Mouse (Mus musculus): ENCODE measurements around the gene Atxn7l3. TPM values are rescaled to one million over a fixed set of nuclear protein-coding genes. Genes with fewer than 3 reads are reported as not detected.
A peak's percentile ranks its signal among the peaks of the same experiment; 100 is the strongest.
"Not testable (repeated sequence)": the region's sequence is repeated elsewhere in the genome, so short reads cannot be mapped to it uniquely, and the experiment has no call there.

Gene Atxn7l3
- polyA plus RNA-seq, 1 experiment: 89.9 TPM

- WGBS: 92% methylated on average over 8 of the region's 8 CpGs
- no peaks in the 10 kb centered on the region; the same call in 1 of the 2 replicates for H3K4me1 ChIP-seq (replicated peaks; ENCODE audit: control insufficient read depth, insufficient read depth, low read length)
- no peak overlapping the region for H3K27ac ChIP-seq (ENCODE audit: control insufficient read depth, insufficient read depth, low read length)
- no peak overlapping the region for H3K4me3 ChIP-seq (ENCODE audit: control insufficient read depth, insufficient read depth, low read length)
- no peak for DNase-seq
- TF ChIP-seq CTCF (IDR thresholded peaks at IDR 0.05; ENCODE audit: borderline replicate concordance, control insufficient read depth, extremely low read depth, insufficient read depth, low read length, poor library complexity) (no peak), POLR2A (IDR thresholded peaks at IDR 0.05; ENCODE audit: control insufficient read depth, extremely low read depth, insufficient read depth, low read length, poor library complexity) (no peak)
- no peaks in the 10 kb centered on the region for H3K27me3 ChIP-seq (ENCODE audit: control insufficient read depth, insufficient read depth, low read length)
- H3K36me3 ChIP-seq (ENCODE audit: control insufficient read depth, insufficient read depth, low read length): peaks cover 19% of the 10 kb centered on the region
Observed at GRCm38 (mm10) chr11:102287485-102287884, 8.9 kb downstream of the Atxn7l3 start.

GRCm38 (mm10) chr11:102285095-102285834 is 11.2 kb downstream of the Atxn7l3 start:
- Histone ChIP-seq H3K27ac (ENCODE audit: control insufficient read depth, insufficient read depth, low read length) (peak overlapping the region; percentile 53; the same call in 1 of the 2 replicates), H3K27me3 (ENCODE audit: control insufficient read depth, insufficient read depth, low read length) (no peaks in the 10 kb centered on the region), H3K4me3 (ENCODE audit: control insufficient read depth, insufficient read depth, low read length) (peak overlapping the region; percentile 84), H3K36me3 (ENCODE audit: control insufficient read depth, insufficient read depth, low read length) (no peaks in the 10 kb centered on the region; the same call in 1 of the 2 replicates), H3K4me1 (replicated peaks; ENCODE audit: control insufficient read depth, insufficient read depth, low read length) (no peaks in the 10 kb centered on the region; the same call in 1 of the 2 replicates)
- no peak for DNase-seq
- TF ChIP-seq CTCF (IDR thresholded peaks at IDR 0.05; ENCODE audit: borderline replicate concordance, control insufficient read depth, extremely low read depth, insufficient read depth, low read length, poor library complexity) (no peak), POLR2A (IDR thresholded peaks at IDR 0.05; ENCODE audit: control insufficient read depth, extremely low read depth, insufficient read depth, low read length, poor library complexity) (no peak)
- 2% methylated on average over 31 of the region's 31 CpGs for WGBS

GRCm38 (mm10) chr11:102284501-102285094 is 11.8 kb downstream of the Atxn7l3 start, which contains the start of gene Tmub2:
Gene Tmub2, plus strand, starts transcription at chr11:102284931.
- Histone ChIP-seq H3K36me3 (ENCODE audit: control insufficient read depth, insufficient read depth, low read length) (no peaks in the 10 kb centered on the region; the same call in 1 of the 2 replicates), H3K27me3 (ENCODE audit: control insufficient read depth, insufficient read depth, low read length) (no peaks in the 10 kb centered on the region), H3K4me3 (ENCODE audit: control insufficient read depth, insufficient read depth, low read length) (peak within 1 kb of the TSS; percentile 84), H3K27ac (ENCODE audit: control insufficient read depth, insufficient read depth, low read length) (peak within 1 kb of the TSS; percentile 53; the same call in 1 of the 2 replicates), H3K4me1 (replicated peaks; ENCODE audit: control insufficient read depth, insufficient read depth, low read length) (no peaks in the 10 kb centered on the region; the same call in 1 of the 2 replicates)
- 1% methylated on average over 32 of the region's 32 CpGs for WGBS
- no peak for TF ChIP-seq POLR2A (IDR thresholded peaks at IDR 0.05; ENCODE audit: control insufficient read depth, extremely low read depth, insufficient read depth, low read length, poor library complexity)
- 0 out of 2 replicates have a peak, but pooled peaks have one; percentile 48 for TF ChIP-seq CTCF (IDR thresholded peaks at IDR 0.05; ENCODE audit: borderline replicate concordance, control insufficient read depth, extremely low read depth, insufficient read depth, low read length, poor library complexity)
- DNase-seq: peak; percentile 93

- Histone ChIP-seq H3K27ac (ENCODE audit: control insufficient read depth, insufficient read depth, low read length) (no peak overlapping the region), H3K36me3 (ENCODE audit: control insufficient read depth, insufficient read depth, low read length) (no peaks in the 10 kb centered on the region; the same call in 1 of the 2 replicates), H3K4me3 (ENCODE audit: control insufficient read depth, insufficient read depth, low read length) (no peak overlapping the region), H3K4me1 (replicated peaks; ENCODE audit: control insufficient read depth, insufficient read depth, low read length) (no peaks in the 10 kb centered on the region; the same call in 1 of the 2 replicates), H3K27me3 (ENCODE audit: control insufficient read depth, insufficient read depth, low read length) (no peaks in the 10 kb centered on the region)
- 81% methylated on average over 6 of the region's 6 CpGs for WGBS
- no peak for TF ChIP-seq POLR2A (IDR thresholded peaks at IDR 0.05; ENCODE audit: control insufficient read depth, extremely low read depth, insufficient read depth, low read length, poor library complexity)
- no peak for TF ChIP-seq CTCF (IDR thresholded peaks at IDR 0.05; ENCODE audit: borderline replicate concordance, control insufficient read depth, extremely low read depth, insufficient read depth, low read length, poor library complexity)
- DNase-seq: no peak
Observed at GRCm38 (mm10) chr11:102283922-102284321, 12.5 kb downstream of the Atxn7l3 start.

GRCm38 (mm10) chr11:102280267-102280666 is 16.2 kb downstream of the Atxn7l3 start:
- H3K4me1 ChIP-seq (replicated peaks; ENCODE audit: control insufficient read depth, insufficient read depth, low read length); H3K4me3 ChIP-seq (ENCODE audit: control insufficient read depth, insufficient read depth, low read length); DNase-seq; H3K36me3 ChIP-seq (ENCODE audit: control insufficient read depth, insufficient read depth, low read length); H3K27ac ChIP-seq (ENCODE audit: control insufficient read depth, insufficient read depth, low read length); H3K27me3 ChIP-seq (ENCODE audit: control insufficient read depth, insufficient read depth, low read length): not testable (repeated sequence)
- 69% methylated on average over 6 of the region's 6 CpGs for WGBS

- no peaks in the 10 kb centered on the region for H3K27me3 ChIP-seq (ENCODE audit: control insufficient read depth, insufficient read depth, low read length)
- 0 out of 2 replicates have a peak, but pooled peaks cover 4% of the 10 kb centered on the region for H3K4me1 ChIP-seq (replicated peaks; ENCODE audit: control insufficient read depth, insufficient read depth, low read length)
- no peak for TF ChIP-seq CTCF (IDR thresholded peaks at IDR 0.05; ENCODE audit: borderline replicate concordance, control insufficient read depth, extremely low read depth, insufficient read depth, low read length, poor library complexity)
- no peak for TF ChIP-seq POLR2A (IDR thresholded peaks at IDR 0.05; ENCODE audit: control insufficient read depth, extremely low read depth, insufficient read depth, low read length, poor library complexity)
- H3K4me3 ChIP-seq (ENCODE audit: control insufficient read depth, insufficient read depth, low read length): no peak overlapping the region
- no peak for DNase-seq
- WGBS: 97% methylated on average over 3 of the region's 3 CpGs
- no peaks in the 10 kb centered on the region for H3K36me3 ChIP-seq (ENCODE audit: control insufficient read depth, insufficient read depth, low read length)
- H3K27ac ChIP-seq (ENCODE audit: control insufficient read depth, insufficient read depth, low read length): no peak overlapping the region
Observed at GRCm38 (mm10) chr11:102279595-102279994, 16.8 kb downstream of the Atxn7l3 start.

Data from thymus, adult 2 months (tissue).